Mouse (Mus musculus): ENCODE data around the gene Crebbp. TPM values are rescaled to one million over a fixed set of nuclear protein-coding genes. Genes with fewer than 3 reads are reported as not detected.

Crebbp gene
- polyA plus RNA-seq, 1 experiment: 46.0 TPM

- H3K36me3 ChIP-seq (ENCODE audit: control insufficient read depth, insufficient read depth, low read length, poor library complexity, severe bottlenecking): no peaks in the 10 kb centered on the region; the same call in 1 of the 2 replicates
- H3K4me3 ChIP-seq (ENCODE audit: low read depth, low read length): no peak overlapping the region
- H3K27me3 ChIP-seq (ENCODE audit: control insufficient read depth, insufficient read depth, low read length, poor library complexity, severe bottlenecking): no peaks in the 10 kb centered on the region
Observed at GRCm38 (mm10) chr16:4210290-4210689, 3.5 kb downstream of the Crebbp start.

DNA sequence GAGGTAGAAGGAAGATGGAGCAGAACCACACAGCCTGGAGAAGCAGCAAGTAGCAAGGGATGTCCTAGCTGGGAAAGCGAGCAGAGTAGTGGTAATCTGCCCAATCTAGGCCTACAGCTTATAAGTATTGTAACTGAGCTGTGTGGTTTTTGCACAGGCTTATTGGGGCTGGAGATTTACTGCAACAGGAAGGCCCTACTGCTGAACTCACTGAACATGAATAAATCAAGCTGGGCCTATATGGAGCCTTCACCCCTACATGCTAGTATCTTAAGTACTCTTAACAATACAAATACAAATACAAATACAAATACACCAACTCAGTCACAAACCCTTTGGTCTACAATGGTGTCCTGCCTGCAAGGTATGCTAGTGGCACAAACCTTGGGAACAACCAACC lies 10.2 kb downstream of the Crebbp start:
- Histone ChIP-seq H3K9me3 (replicated peaks; ENCODE audit: control insufficient read depth, insufficient read depth, low read length, poor library complexity, severe bottlenecking) (no peaks in the 10 kb centered on the region), H3K27me3 (ENCODE audit: control insufficient read depth, insufficient read depth, low read length, poor library complexity, severe bottlenecking) (no peaks in the 10 kb centered on the region), H3K36me3 (ENCODE audit: control insufficient read depth, insufficient read depth, low read length, poor library complexity, severe bottlenecking) (no peaks in the 10 kb centered on the region; the same call in 1 of the 2 replicates), H3K4me1 (ENCODE audit: control insufficient read depth, insufficient read depth, low read length) (peaks cover 1% of the 10 kb centered on the region), H3K4me3 (ENCODE audit: low read depth, low read length) (no peak overlapping the region), H3K9ac (ENCODE audit: low read depth, poor library complexity, severe bottlenecking) (no peak overlapping the region), H3K27ac (ENCODE audit: insufficient read depth, low read length) (no peak overlapping the region)
- no peak for TF ChIP-seq EP300 (IDR thresholded peaks at IDR 0.05; ENCODE audit: insufficient read depth, low read depth, low read length)
- no peak for TF ChIP-seq CTCF (IDR thresholded peaks at IDR 0.05; ENCODE audit: low read depth, low read length)
- no peak for TF ChIP-seq POLR2A (IDR thresholded peaks at IDR 0.05; ENCODE audit: insufficient read depth, low read length)

More at GRCm38 (mm10) chr16:4210290-4210689, 3.5 kb downstream of the Crebbp start:
- Histone ChIP-seq H3K27ac (ENCODE audit: insufficient read depth, low read length) (no peak overlapping the region), H3K9ac (ENCODE audit: low read depth, poor library complexity, severe bottlenecking) (no peak overlapping the region), H3K9me3 (replicated peaks; ENCODE audit: control insufficient read depth, insufficient read depth, low read length, poor library complexity, severe bottlenecking) (no peaks in the 10 kb centered on the region), H3K4me1 (ENCODE audit: control insufficient read depth, insufficient read depth, low read length) (no peaks in the 10 kb centered on the region)
- TF ChIP-seq POLR2A (IDR thresholded peaks at IDR 0.05; ENCODE audit: insufficient read depth, low read length) (no peak), CTCF (IDR thresholded peaks at IDR 0.05; ENCODE audit: low read depth, low read length) (no peak), EP300 (IDR thresholded peaks at IDR 0.05; ENCODE audit: insufficient read depth, low read depth, low read length) (no peak)

- Histone ChIP-seq H3K27ac (ENCODE audit: insufficient read depth, low read length) (no peak overlapping the region), H3K4me1 (ENCODE audit: control insufficient read depth, insufficient read depth, low read length) (peaks cover 1% of the 10 kb centered on the region), H3K36me3 (ENCODE audit: control insufficient read depth, insufficient read depth, low read length, poor library complexity, severe bottlenecking) (no peaks in the 10 kb centered on the region), H3K9ac (ENCODE audit: low read depth, poor library complexity, severe bottlenecking) (no peak overlapping the region), H3K9me3 (replicated peaks; ENCODE audit: control insufficient read depth, insufficient read depth, low read length, poor library complexity, severe bottlenecking) (no peaks in the 10 kb centered on the region), H3K4me3 (ENCODE audit: low read depth, low read length) (no peak overlapping the region), H3K27me3 (ENCODE audit: control insufficient read depth, insufficient read depth, low read length, poor library complexity, severe bottlenecking) (no peaks in the 10 kb centered on the region)
- no peak for TF ChIP-seq EP300 (IDR thresholded peaks at IDR 0.05; ENCODE audit: insufficient read depth, low read depth, low read length)
- TF ChIP-seq CTCF (IDR thresholded peaks at IDR 0.05; ENCODE audit: low read depth, low read length): no peak
Observed at GRCm38 (mm10) chr16:4199995-4200394, 13.8 kb downstream of the Crebbp start.

DNA sequence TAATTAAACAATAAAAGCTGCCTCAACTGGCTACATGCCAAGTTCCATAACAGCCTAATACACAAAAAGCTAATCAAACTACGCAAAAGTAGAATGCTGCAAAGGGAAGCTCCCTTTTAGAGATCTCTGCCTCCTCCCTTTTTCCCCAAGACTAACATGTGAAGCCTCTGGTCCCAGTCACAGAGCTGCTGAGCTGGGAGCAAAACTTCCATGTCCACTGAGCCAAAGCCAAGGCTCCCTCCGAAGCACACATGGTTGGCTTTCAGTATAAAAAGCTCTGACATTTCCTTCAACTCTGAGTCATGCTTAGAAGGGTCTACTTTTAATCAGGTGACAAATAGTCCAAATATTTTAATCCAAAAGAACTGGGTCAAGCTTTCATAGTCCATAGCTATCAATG lies 14.2 kb downstream of the Crebbp start:
- Histone ChIP-seq H3K9ac (ENCODE audit: low read depth, poor library complexity, severe bottlenecking) (no peak overlapping the region), H3K4me1 (ENCODE audit: control insufficient read depth, insufficient read depth, low read length) (peaks cover 1% of the 10 kb centered on the region), H3K36me3 (ENCODE audit: control insufficient read depth, insufficient read depth, low read length, poor library complexity, severe bottlenecking) (no peaks in the 10 kb centered on the region), H3K27ac (ENCODE audit: insufficient read depth, low read length) (no peak overlapping the region), H3K9me3 (replicated peaks; ENCODE audit: control insufficient read depth, insufficient read depth, low read length, poor library complexity, severe bottlenecking) (no peaks in the 10 kb centered on the region), H3K27me3 (ENCODE audit: control insufficient read depth, insufficient read depth, low read length, poor library complexity, severe bottlenecking) (no peaks in the 10 kb centered on the region), H3K4me3 (ENCODE audit: low read depth, low read length) (no peak overlapping the region)
- TF ChIP-seq EP300 (IDR thresholded peaks at IDR 0.05; ENCODE audit: insufficient read depth, low read depth, low read length) (no peak), CTCF (IDR thresholded peaks at IDR 0.05; ENCODE audit: low read depth, low read length) (no peak), POLR2A (IDR thresholded peaks at IDR 0.05; ENCODE audit: insufficient read depth, low read length) (no peak)

- H3K9me3 ChIP-seq (replicated peaks; ENCODE audit: control insufficient read depth, insufficient read depth, low read length, poor library complexity, severe bottlenecking): no peaks in the 10 kb centered on the region
- H3K36me3 ChIP-seq (ENCODE audit: control insufficient read depth, insufficient read depth, low read length, poor library complexity, severe bottlenecking): no peaks in the 10 kb centered on the region
- H3K9ac ChIP-seq (ENCODE audit: low read depth, poor library complexity, severe bottlenecking): no peak overlapping the region
- TF ChIP-seq POLR2A (IDR thresholded peaks at IDR 0.05; ENCODE audit: insufficient read depth, low read length) (no peak), EP300 (IDR thresholded peaks at IDR 0.05; ENCODE audit: insufficient read depth, low read depth, low read length) (no peak), CTCF (IDR thresholded peaks at IDR 0.05; ENCODE audit: low read depth, low read length) (no peak)
- no peaks in the 10 kb centered on the region for H3K27me3 ChIP-seq (ENCODE audit: control insufficient read depth, insufficient read depth, low read length, poor library complexity, severe bottlenecking)
- H3K4me1 ChIP-seq (ENCODE audit: control insufficient read depth, insufficient read depth, low read length): peaks cover 1% of the 10 kb centered on the region
- no peak overlapping the region for H3K27ac ChIP-seq (ENCODE audit: insufficient read depth, low read length)
- H3K4me3 ChIP-seq (ENCODE audit: low read depth, low read length): no peak overlapping the region
Observed at GRCm38 (mm10) chr16:4198004-4198403, 15.8 kb downstream of the Crebbp start.

GRCm38 (mm10) chr16:4190166-4190565 lies 23.6 kb downstream of the Crebbp start:
- Histone ChIP-seq H3K4me3 (ENCODE audit: low read depth, low read length) (no peak overlapping the region), H3K9ac (ENCODE audit: low read depth, poor library complexity, severe bottlenecking) (no peak overlapping the region), H3K27me3 (ENCODE audit: control insufficient read depth, insufficient read depth, low read length, poor library complexity, severe bottlenecking) (no peaks in the 10 kb centered on the region), H3K9me3 (replicated peaks; ENCODE audit: control insufficient read depth, insufficient read depth, low read length, poor library complexity, severe bottlenecking) (no peaks in the 10 kb centered on the region), H3K27ac (ENCODE audit: insufficient read depth, low read length) (no peak overlapping the region), H3K36me3 (ENCODE audit: control insufficient read depth, insufficient read depth, low read length, poor library complexity, severe bottlenecking) (no peaks in the 10 kb centered on the region), H3K4me1 (ENCODE audit: control insufficient read depth, insufficient read depth, low read length) (no peaks in the 10 kb centered on the region)
- no peak for TF ChIP-seq POLR2A (IDR thresholded peaks at IDR 0.05; ENCODE audit: insufficient read depth, low read length)
- no peak for TF ChIP-seq EP300 (IDR thresholded peaks at IDR 0.05; ENCODE audit: insufficient read depth, low read depth, low read length)
- TF ChIP-seq CTCF (IDR thresholded peaks at IDR 0.05; ENCODE audit: low read depth, low read length): no peak

All from ES-Bruce4 (cell line).